Mouse (Mus musculus): ENCODE measurements at regions not wholly inside any gene's neighbourhood (a gene's known extent, or its start where the extent isn't known, plus 50 kb on each side); places are given as distances from the start of the nearest gene placed in this dataset.

- 79% methylated on average over 3 of the region's 3 CpGs for WGBS
- Histone ChIP-seq H3K9ac (no peak overlapping the region), H3K4me2 (no peak overlapping the region), H3K4me1 (replicated peaks) (no peaks in the 10 kb centered on the region), H3K27ac (no peak overlapping the region), H3K36me3 (no peaks in the 10 kb centered on the region), H3K9me3 (no peaks in the 10 kb centered on the region), H3K4me3 (no peak overlapping the region), H3K27me3 (no peaks in the 10 kb centered on the region)
- no peak for ATAC-seq (ENCODE audit: low FRiP score)
These were observed 68.8 kb upstream of the Col8a1 start for GRCm38 (mm10) chr16:57823329-57823728.

- no peak overlapping the region for H3K27ac ChIP-seq
- H3K9me3 ChIP-seq: no peaks in the 10 kb centered on the region
- no peaks in the 10 kb centered on the region for H3K4me1 ChIP-seq (replicated peaks)
- no peak overlapping the region for H3K4me3 ChIP-seq
- ATAC-seq (ENCODE audit: low FRiP score): no peak
- no peaks in the 10 kb centered on the region for H3K36me3 ChIP-seq
- H3K4me2 ChIP-seq: no peak overlapping the region
- no peak overlapping the region for H3K9ac ChIP-seq
- no peaks in the 10 kb centered on the region for H3K27me3 ChIP-seq
These were observed 90.9 kb upstream of the Col8a1 start for GRCm38 (mm10) chr16:57845416-57845815.

GRCm38 (mm10) chr16:57846386-57846785 is 91.8 kb upstream of the Col8a1 start:
- Histone ChIP-seq H3K4me1 (replicated peaks) (no peaks in the 10 kb centered on the region), H3K4me3 (no peak overlapping the region), H3K27ac (no peak overlapping the region), H3K9ac (no peak overlapping the region), H3K27me3 (no peaks in the 10 kb centered on the region), H3K9me3 (no peaks in the 10 kb centered on the region), H3K36me3 (no peaks in the 10 kb centered on the region), H3K4me2 (no peak overlapping the region)
- ATAC-seq (ENCODE audit: low FRiP score): no peak
- 51% methylated on average over 3 of the region's 3 CpGs for WGBS

GRCm38 (mm10) chr16:57851854-57852253 is 97.3 kb upstream of the Col8a1 start:
- no peak for ATAC-seq (ENCODE audit: low FRiP score)
- no peaks in the 10 kb centered on the region for H3K36me3 ChIP-seq
- H3K4me3 ChIP-seq: no peak overlapping the region
- no peaks in the 10 kb centered on the region for H3K9me3 ChIP-seq
- H3K9ac ChIP-seq: no peak overlapping the region
- no peaks in the 10 kb centered on the region for H3K4me1 ChIP-seq (replicated peaks)
- H3K4me2 ChIP-seq: no peak overlapping the region
- no peak overlapping the region for H3K27ac ChIP-seq
- no peaks in the 10 kb centered on the region for H3K27me3 ChIP-seq
- 51% methylated on average over 2 of the region's 2 CpGs for WGBS

- Histone ChIP-seq H3K27ac (no peak overlapping the region), H3K4me2 (no peak overlapping the region), H3K9ac (no peak overlapping the region), H3K9me3 (no peaks in the 10 kb centered on the region), H3K36me3 (no peaks in the 10 kb centered on the region), H3K4me1 (replicated peaks) (peaks cover under 1% of the 10 kb centered on the region), H3K4me3 (no peak overlapping the region), H3K27me3 (no peaks in the 10 kb centered on the region)
- no peak for ATAC-seq (ENCODE audit: low FRiP score)
- 83% methylated on average over 3 of the region's 3 CpGs for WGBS
These were observed 98.4 kb upstream of the Col8a1 start for GRCm38 (mm10) chr16:57852838-57853460.

GRCm38 (mm10) chr16:57853751-57854150 is 99.2 kb upstream of the Col8a1 start:
- H3K4me2 ChIP-seq: no peak overlapping the region

GRCm38 (mm10) chr16:57857071-57857470 is 102.5 kb upstream of the Col8a1 start:
- Histone ChIP-seq H3K36me3 (no peaks in the 10 kb centered on the region), H3K27ac (no peak overlapping the region), H3K9me3 (no peaks in the 10 kb centered on the region), H3K4me3 (no peak overlapping the region), H3K4me1 (replicated peaks) (peaks cover 14% of the 10 kb centered on the region), H3K27me3 (no peaks in the 10 kb centered on the region), H3K4me2 (no peak overlapping the region), H3K9ac (no peak overlapping the region)
- ATAC-seq (ENCODE audit: low FRiP score): no peak
- 50% methylated on average over 1 of the region's 1 CpGs for WGBS

More at GRCm38 (mm10) chr16:57853751-57854150, 99.2 kb upstream of the Col8a1 start:
- Histone ChIP-seq H3K4me1 (replicated peaks) (peaks cover 9% of the 10 kb centered on the region), H3K9ac (no peak overlapping the region), H3K9me3 (no peaks in the 10 kb centered on the region), H3K4me3 (no peak overlapping the region), H3K27me3 (no peaks in the 10 kb centered on the region), H3K27ac (no peak overlapping the region), H3K36me3 (no peaks in the 10 kb centered on the region)
- 82% methylated on average over 3 of the region's 3 CpGs for WGBS
- no peak for ATAC-seq (ENCODE audit: low FRiP score)

- no peak overlapping the region for H3K4me2 ChIP-seq
These were observed 103.7 kb upstream of the Col8a1 start for GRCm38 (mm10) chr16:57858151-57858764.

GRCm38 (mm10) chr16:57858765-57859201 is 104.2 kb upstream of the Col8a1 start:
- Histone ChIP-seq H3K27ac (peak overlapping the region; percentile 27; the same call in 1 of the 2 replicates), H3K4me2 (no peak overlapping the region), H3K9ac (no peak overlapping the region), H3K4me3 (no peak overlapping the region), H3K27me3 (no peaks in the 10 kb centered on the region), H3K4me1 (replicated peaks) (peaks cover 14% of the 10 kb centered on the region), H3K36me3 (no peaks in the 10 kb centered on the region), H3K9me3 (no peaks in the 10 kb centered on the region)
- peak; percentile 72 for ATAC-seq (ENCODE audit: low FRiP score)
- 19% methylated on average over 7 of the region's 7 CpGs for WGBS

More at GRCm38 (mm10) chr16:57858151-57858764, 103.7 kb upstream of the Col8a1 start:
- peaks cover 14% of the 10 kb centered on the region for H3K4me1 ChIP-seq (replicated peaks)
- H3K27ac ChIP-seq: peak overlapping the region; percentile 27
- H3K9ac ChIP-seq: no peak overlapping the region
- H3K4me3 ChIP-seq: no peak overlapping the region
- H3K9me3 ChIP-seq: no peaks in the 10 kb centered on the region
- no peaks in the 10 kb centered on the region for H3K36me3 ChIP-seq
- no peak for ATAC-seq (ENCODE audit: low FRiP score)
- no peaks in the 10 kb centered on the region for H3K27me3 ChIP-seq
- 5% methylated on average over 2 of the region's 2 CpGs for WGBS

- no peak overlapping the region for H3K4me3 ChIP-seq
- H3K4me1 ChIP-seq (replicated peaks): peaks cover 10% of the 10 kb centered on the region
- no peaks in the 10 kb centered on the region for H3K36me3 ChIP-seq
- H3K4me2 ChIP-seq: no peak overlapping the region
- no peak overlapping the region for H3K9ac ChIP-seq
- no peak overlapping the region for H3K27ac ChIP-seq
- no peaks in the 10 kb centered on the region for H3K27me3 ChIP-seq
- 85% methylated on average over 9 of the region's 9 CpGs for WGBS
- H3K9me3 ChIP-seq: no peaks in the 10 kb centered on the region
- ATAC-seq (ENCODE audit: low FRiP score): no peak
These were observed 108.8 kb upstream of the Col8a1 start for GRCm38 (mm10) chr16:57863206-57863860.

GRCm38 (mm10) chr16:57876857-57877256 is 122.3 kb upstream of the Col8a1 start:
- no peaks in the 10 kb centered on the region for H3K4me1 ChIP-seq (replicated peaks)

GRCm38 (mm10) chr16:57881575-57882094 is 127.1 kb upstream of the Col8a1 start:
- Histone ChIP-seq H3K4me1 (replicated peaks) (no peaks in the 10 kb centered on the region), H3K4me2 (no peak overlapping the region), H3K9ac (no peak overlapping the region), H3K36me3 (no peaks in the 10 kb centered on the region), H3K4me3 (no peak overlapping the region), H3K27me3 (no peaks in the 10 kb centered on the region), H3K9me3 (no peaks in the 10 kb centered on the region), H3K27ac (no peak overlapping the region)
- ATAC-seq (ENCODE audit: low FRiP score): no peak
- 84% methylated on average over 8 of the region's 8 CpGs for whole genome bisulfite sequencing

More at GRCm38 (mm10) chr16:57876857-57877256, 122.3 kb upstream of the Col8a1 start:
- H3K4me2 ChIP-seq: no peak overlapping the region
- no peak overlapping the region for H3K9ac ChIP-seq
- H3K9me3 ChIP-seq: no peaks in the 10 kb centered on the region
- no peak overlapping the region for H3K27ac ChIP-seq
- WGBS: 95% methylated on average over 4 of the region's 4 CpGs
- no peaks in the 10 kb centered on the region for H3K36me3 ChIP-seq
- H3K27me3 ChIP-seq: no peaks in the 10 kb centered on the region
- no peak for ATAC-seq (ENCODE audit: low FRiP score)
- H3K4me3 ChIP-seq: no peak overlapping the region

Measured in hindbrain, embryonic 13.5 days (tissue).